Mouse (Mus musculus) lung, embryonic 15.5 days (tissue): ENCODE measurements around the gene Tti1. TPM values are rescaled to one million over a fixed set of nuclear protein-coding genes. Genes with fewer than 3 reads are reported as not detected.
A peak's percentile ranks its signal among the peaks of the same experiment; 100 is the strongest.

ENCODE experiments used
- ATAC-seq: fragments of 200-750 bp; cut with Nextera tagmentation; 2 replicates; pipeline ENCODE4 v1.8.0; 2017; ENCODE audit warnings: moderate number of reproducible peaks, borderline replicate concordance; ENCODE audit not compliant: low FRiP score, low TSS enrichment; ENCODE audit errors: extremely low read depth
- H3K27ac ChIP-seq: fragments of 300-500 bp; sonication (generic); 2 replicates; pipeline ENCODE4 v1.5.1; 2015; ENCODE audit warnings: moderate library complexity, mild to moderate bottlenecking, inconsistent platforms
- H3K27me3 ChIP-seq: fragments of 300-500 bp; sonication (generic); 2 replicates; pipeline ENCODE4 v1.6.1; 2015; ENCODE audit warnings: inconsistent platforms
- H3K36me3 ChIP-seq: fragments of 300-500 bp; sonication (generic); 2 replicates; pipeline ENCODE4 v1.6.1; 2015; ENCODE audit warnings: inconsistent platforms
- H3K4me1 ChIP-seq: fragments of 300-500 bp; sonication (generic); 2 replicates; pipeline ENCODE4 v1.6.1; 2015; ENCODE audit warnings: inconsistent platforms
- H3K4me2 ChIP-seq: fragments of 300-500 bp; sonication (generic); 2 replicates; pipeline ENCODE4 v1.6.1; 2015; ENCODE audit warnings: inconsistent platforms, mild to moderate bottlenecking, moderate library complexity
- H3K4me3 ChIP-seq: fragments of 300-500 bp; sonication (generic); 2 replicates; pipeline ENCODE4 v1.5.1; 2015; ENCODE audit warnings: mild to moderate bottlenecking, inconsistent platforms
- H3K9ac ChIP-seq: fragments of 300-500 bp; sonication (generic); 2 replicates; pipeline ENCODE4 v1.6.1; 2015; ENCODE audit warnings: inconsistent platforms
- H3K9me3 ChIP-seq: fragments of 300-500 bp; sonication (generic); 2 replicates; pipeline ENCODE4 v1.6.1; 2016; ENCODE audit warnings: inconsistent platforms
- WGBS: fragments of 180-500 bp; shearing (Covaris S2); methylation state at CpG from one replicate; pipeline ENCODE4 v1.1.7; 2015; 5-methylcytosine and 5-hydroxymethylcytosine counted together
- polyA plus RNA-seq: library from polyadenylated mRNA; unstranded; fragments of >200 nt; fragmentation: Nextera tagmentation; extraction: Ambion mirVana; gene quantifications from 2 replicates; pipeline ENCODE4 v1.2.1, GENCODE M21; 2015

Gene Tti1
- 25.5 and 25.9 TPM in 2 replicates for polyA plus RNA-seq

DNA sequence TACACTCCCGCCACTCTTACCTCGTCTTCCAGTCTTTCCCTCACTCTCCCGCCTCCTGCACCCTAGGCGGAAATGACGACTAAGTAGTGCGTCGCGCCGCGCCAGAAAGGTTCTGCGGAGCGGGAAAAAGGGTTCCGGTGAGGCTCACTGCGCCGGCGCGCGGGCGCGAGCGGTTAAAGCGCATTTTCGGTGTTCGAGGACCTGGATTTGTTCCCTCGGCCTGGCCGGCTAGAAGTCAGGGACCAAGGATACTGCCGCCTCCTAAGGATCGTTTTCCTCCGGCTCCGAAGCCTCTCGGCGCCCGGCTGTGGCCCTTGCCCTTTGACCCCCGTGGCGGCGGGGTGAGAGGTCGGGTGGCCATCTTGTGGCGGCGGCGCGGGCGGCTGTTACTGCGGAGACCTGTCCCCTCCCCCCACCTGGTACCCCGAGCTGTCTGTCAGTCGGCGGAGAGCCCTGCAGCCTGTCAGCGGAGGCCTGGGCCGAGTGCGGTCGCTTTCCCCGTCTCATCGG is at the start of gene Tti1, which contains the start of gene Rprd1b:
Gene Tti1, minus strand, starts transcription at position 80 of the 510 bp plus-strand sequence.
Gene Rprd1b, plus strand, starts transcription at position 144 of the 510 bp plus-strand sequence.
- peak within 1 kb of the TSS; percentile 74 for H3K4me3 ChIP-seq
- H3K4me2 ChIP-seq, result peak within 1 kb of the TSS; percentile 77
- H3K27me3 ChIP-seq, result no peaks in the 10 kb centered on the region
- ATAC-seq, result peak; percentile 95
- peak within 1 kb of the TSS; percentile 97 for H3K27ac ChIP-seq
- no peaks in the 10 kb centered on the region for H3K9me3 ChIP-seq
- H3K4me1 ChIP-seq, result peaks cover 33% of the 10 kb centered on the region
- no peaks in the 10 kb centered on the region for H3K36me3 ChIP-seq
- WGBS, result under 1% methylated on average over 52 of the region's 52 CpGs
- H3K9ac ChIP-seq, result peak within 1 kb of the TSS; percentile 91

DNA sequence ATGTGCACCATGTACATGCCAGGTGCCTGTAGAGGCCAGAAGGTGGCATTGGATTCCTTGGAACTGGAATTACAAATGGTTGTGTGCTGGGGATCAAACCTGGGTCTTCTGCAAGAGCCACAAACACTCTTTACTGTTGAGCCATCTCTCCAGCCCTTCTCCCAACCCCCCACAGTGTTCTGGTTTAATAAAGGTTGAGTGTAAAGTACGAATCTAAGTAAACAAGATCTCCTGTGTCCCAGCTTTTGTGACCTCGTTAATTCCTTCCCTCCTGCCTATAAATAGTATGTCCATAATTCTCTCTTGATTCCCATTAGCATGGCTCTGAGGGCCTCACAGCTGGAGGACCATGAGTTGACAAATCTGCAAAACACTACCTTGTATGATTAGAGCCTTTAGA is 49.7 kb upstream of the Tti1 start:
- Histone ChIP-seq H3K9me3 (no peaks in the 10 kb centered on the region), H3K9ac (no peak overlapping the region), H3K4me2 (no peak overlapping the region), H3K4me3 (no peak overlapping the region), H3K4me1 (peaks cover 13% of the 10 kb centered on the region), H3K27me3 (no peaks in the 10 kb centered on the region), H3K36me3 (peaks cover 32% of the 10 kb centered on the region), H3K27ac (no peak overlapping the region)
- ATAC-seq, result no peak
- WGBS, result 56% methylated on average over 2 of the region's 2 CpGs

DNA sequence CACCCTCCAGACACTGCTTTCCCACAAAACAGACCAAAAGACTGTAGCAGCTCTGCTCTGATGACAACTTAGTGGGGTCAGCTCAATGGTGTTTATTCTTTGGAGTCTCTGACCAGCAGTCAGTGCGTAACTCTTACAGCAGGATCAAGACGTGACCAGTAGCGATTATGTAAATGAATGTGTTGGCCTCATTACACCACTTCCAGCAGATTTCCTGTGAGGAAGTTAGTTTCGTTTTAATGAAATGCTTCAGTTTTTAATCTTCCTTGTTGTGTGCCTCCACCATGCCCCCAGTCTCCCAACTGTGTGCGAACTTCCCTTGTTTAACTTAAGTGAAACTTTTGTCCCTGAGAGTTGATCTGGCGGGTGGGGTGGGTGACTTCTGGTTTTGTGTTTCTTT is 48.5 kb upstream of the Tti1 start:
- Histone ChIP-seq H3K4me1 (peaks cover 13% of the 10 kb centered on the region), H3K36me3 (peaks cover 42% of the 10 kb centered on the region), H3K27ac (no peak overlapping the region), H3K4me2 (no peak overlapping the region), H3K9ac (no peak overlapping the region), H3K4me3 (no peak overlapping the region), H3K27me3 (no peaks in the 10 kb centered on the region), H3K9me3 (no peaks in the 10 kb centered on the region)
- no peak for ATAC-seq
- 77% methylated on average over 6 of the region's 6 CpGs for WGBS

DNA sequence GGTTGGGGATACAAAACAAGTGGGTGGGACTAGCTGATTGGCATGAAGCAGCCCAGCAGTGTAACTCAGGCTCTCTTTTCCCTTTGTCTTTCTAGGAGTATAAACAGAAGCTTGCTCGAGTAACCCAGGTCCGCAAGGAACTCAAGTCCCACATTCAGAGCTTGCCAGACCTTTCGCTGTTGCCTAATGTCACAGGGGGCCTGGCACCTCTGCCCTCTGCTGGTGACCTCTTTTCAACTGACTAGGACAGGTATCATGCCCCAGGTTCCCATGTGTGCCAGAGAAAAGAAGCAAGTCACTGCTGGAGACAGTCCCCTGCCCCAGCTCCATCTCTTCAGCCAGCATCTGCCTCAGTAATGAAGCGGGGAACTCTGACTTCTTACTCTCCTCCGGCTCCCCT is 46.6 kb upstream of the Tti1 start:
- H3K9me3 ChIP-seq, result no peaks in the 10 kb centered on the region
- H3K4me2 ChIP-seq, result no peak overlapping the region
- peaks cover 54% of the 10 kb centered on the region for H3K36me3 ChIP-seq
- ATAC-seq, result no peak
- 83% methylated on average over 5 of the region's 5 CpGs for WGBS
- H3K4me1 ChIP-seq, result peaks cover 3% of the 10 kb centered on the region; the same call in 1 of the 2 replicates
- H3K4me3 ChIP-seq, result no peak overlapping the region
- no peak overlapping the region for H3K27ac ChIP-seq
- H3K9ac ChIP-seq, result no peak overlapping the region
- no peaks in the 10 kb centered on the region for H3K27me3 ChIP-seq

DNA sequence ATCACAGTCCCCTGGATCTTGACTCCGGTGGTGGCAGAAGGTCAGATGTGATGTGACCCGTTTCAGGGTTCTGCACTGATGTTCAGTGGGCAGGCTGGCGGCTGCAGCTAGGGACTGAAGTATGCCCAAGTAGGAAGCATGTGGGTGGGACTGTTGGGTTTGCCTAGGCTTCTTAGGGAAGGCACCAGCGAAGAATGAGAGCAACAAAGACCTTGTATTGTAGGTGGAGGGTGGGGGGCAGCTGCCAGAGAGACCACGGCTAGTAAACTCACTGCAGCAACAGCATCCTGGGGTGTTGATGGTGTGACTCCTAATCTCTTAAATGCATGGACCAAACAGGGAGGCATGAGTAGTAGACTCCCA is 43.4 kb upstream of the Tti1 start:
- H3K27me3 ChIP-seq, result no peaks in the 10 kb centered on the region
- no peak overlapping the region for H3K9ac ChIP-seq
- H3K27ac ChIP-seq, result no peak overlapping the region
- no peak for ATAC-seq
- H3K4me3 ChIP-seq, result no peak overlapping the region
- H3K4me2 ChIP-seq, result no peak overlapping the region
- H3K36me3 ChIP-seq, result peaks cover 50% of the 10 kb centered on the region
- no peaks in the 10 kb centered on the region for H3K4me1 ChIP-seq
- no peaks in the 10 kb centered on the region for H3K9me3 ChIP-seq
- 73% methylated on average over 5 of the region's 5 CpGs for WGBS

DNA sequence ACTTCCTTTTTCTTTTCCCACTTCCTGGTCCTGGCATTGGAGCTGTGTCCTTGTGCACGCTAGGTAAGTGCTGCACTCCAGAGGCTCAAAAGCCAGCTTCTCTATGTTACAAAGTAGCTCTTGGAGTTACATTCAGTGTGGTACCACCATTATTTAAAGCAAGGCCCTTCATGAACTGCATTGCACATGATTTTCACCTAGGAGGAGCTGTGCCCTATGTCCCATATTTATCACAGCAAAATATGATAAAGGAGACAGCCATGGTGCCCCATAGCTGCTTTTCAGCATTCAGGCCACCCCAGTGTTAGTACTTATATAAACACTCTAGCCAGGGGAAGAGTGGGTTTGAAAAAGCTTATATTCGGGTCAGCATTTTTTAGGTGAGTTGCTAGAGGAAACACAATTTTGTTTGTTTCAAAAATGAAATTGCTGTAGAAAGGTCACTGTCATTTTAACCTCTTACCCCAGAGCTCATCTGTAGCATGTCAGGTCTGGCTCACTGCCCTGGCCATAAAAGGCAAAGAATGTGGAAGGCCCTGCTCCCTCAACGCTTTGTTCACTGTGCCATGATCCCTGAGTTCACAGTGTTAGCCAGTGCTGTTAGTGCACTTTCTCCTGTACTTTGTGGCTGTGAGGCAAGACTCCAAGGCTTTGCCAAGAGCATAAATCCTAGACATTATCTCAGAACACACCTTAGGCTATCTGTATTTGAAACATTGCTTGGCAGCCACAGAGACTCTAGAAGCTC is 42.8 kb upstream of the Tti1 start:
- WGBS, result 65% methylated on average over 3 of the region's 3 CpGs
- Histone ChIP-seq H3K9ac (no peak overlapping the region), H3K4me3 (no peak overlapping the region), H3K27ac (no peak overlapping the region), H3K36me3 (peaks cover 45% of the 10 kb centered on the region), H3K27me3 (no peaks in the 10 kb centered on the region), H3K4me1 (no peaks in the 10 kb centered on the region), H3K4me2 (no peak overlapping the region), H3K9me3 (no peaks in the 10 kb centered on the region)
- no peak for ATAC-seq

DNA sequence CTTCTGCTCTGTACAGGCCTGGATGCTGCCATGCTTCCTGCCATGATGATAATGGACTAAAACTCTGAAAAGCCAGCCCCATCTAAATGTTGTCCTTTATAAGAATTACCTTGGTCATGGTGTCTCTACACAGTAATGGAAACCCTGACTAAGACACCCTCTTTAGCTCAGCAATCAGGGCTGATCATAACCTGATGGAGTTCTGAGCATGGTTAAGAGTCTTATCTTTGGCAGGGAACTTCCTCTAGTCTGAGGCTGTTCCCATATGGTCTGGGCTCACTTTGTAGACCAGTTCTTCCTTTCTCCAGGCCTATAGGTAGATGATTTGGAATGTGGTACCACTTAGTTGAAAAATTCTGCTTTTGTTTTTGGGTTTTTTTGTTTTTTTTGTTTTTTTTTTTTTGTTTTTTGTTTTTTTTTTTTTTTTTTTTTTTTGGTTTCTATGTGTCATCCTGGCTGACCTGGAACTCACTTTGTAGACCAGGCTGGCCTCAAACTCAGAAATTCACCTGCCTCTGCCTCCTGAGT is 40.3 kb upstream of the Tti1 start:
- Histone ChIP-seq H3K4me3 (no peak overlapping the region), H3K36me3 (peaks cover 29% of the 10 kb centered on the region), H3K4me1 (no peaks in the 10 kb centered on the region), H3K27ac (no peak overlapping the region), H3K9ac (no peak overlapping the region), H3K27me3 (no peaks in the 10 kb centered on the region), H3K4me2 (no peak overlapping the region), H3K9me3 (no peaks in the 10 kb centered on the region)
- no peak for ATAC-seq

DNA sequence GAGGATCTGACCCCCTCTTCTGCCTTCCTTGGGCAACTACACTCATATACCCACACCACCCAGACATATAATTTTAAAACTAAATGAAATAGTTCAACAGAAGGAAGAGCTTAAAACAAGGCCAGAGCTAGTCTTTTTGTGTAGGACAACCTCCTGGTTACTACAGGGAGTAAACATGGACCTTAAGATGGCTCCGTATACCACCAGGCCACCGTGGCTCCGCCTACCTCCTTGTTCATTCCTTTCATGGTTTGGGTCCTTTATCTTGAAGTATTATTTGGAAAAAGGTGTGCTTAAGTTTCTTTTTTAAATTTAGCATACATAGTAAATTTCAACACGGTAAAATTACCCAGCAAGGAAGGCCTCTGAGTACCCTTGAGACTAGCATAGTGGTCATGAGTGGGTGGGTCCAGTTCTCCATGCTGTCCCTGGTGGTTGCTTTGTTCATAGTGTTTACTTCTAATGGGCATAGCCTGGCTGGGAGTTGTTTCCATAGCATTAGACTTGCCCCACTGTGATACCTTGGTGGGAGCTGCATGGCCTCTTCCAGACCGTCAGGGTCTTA is 39.1 kb upstream of the Tti1 start:
- Histone ChIP-seq H3K9me3 (no peaks in the 10 kb centered on the region), H3K4me2 (no peak overlapping the region), H3K27me3 (no peaks in the 10 kb centered on the region), H3K4me3 (no peak overlapping the region), H3K36me3 (peaks cover 29% of the 10 kb centered on the region), H3K27ac (0 out of 2 replicates have a peak overlapping the region, but pooled peaks have one; percentile 4), H3K9ac (no peak overlapping the region), H3K4me1 (no peaks in the 10 kb centered on the region)
- ATAC-seq, result no peak
- WGBS, result 82% methylated on average over 5 of the region's 5 CpGs

DNA sequence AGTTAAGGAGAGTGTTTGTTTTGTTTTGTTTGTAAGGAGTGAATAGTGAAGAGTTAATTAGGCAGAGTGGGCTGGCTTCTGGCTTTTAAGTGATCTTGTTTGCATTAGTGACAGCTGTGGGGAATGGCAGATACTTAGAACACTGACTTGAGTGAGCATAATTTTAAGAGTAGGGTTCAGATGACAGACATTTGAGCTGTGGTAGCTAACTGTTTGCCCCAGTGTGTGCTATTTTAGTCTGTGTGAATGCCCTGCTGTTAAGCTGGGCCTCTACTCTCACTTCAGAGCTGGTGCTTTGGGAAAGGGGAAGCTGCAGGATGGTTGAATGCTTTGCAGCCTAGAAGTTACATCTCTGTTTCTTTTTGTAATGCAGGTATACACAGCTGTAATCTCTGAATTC is 38.2 kb upstream of the Tti1 start:
- no peak overlapping the region for H3K4me2 ChIP-seq
- H3K27ac ChIP-seq, result no peak overlapping the region
- no peaks in the 10 kb centered on the region for H3K27me3 ChIP-seq
- peaks cover 23% of the 10 kb centered on the region for H3K36me3 ChIP-seq
- no peak overlapping the region for H3K9ac ChIP-seq
- ATAC-seq, result no peak
- no peak overlapping the region for H3K4me3 ChIP-seq
- H3K9me3 ChIP-seq, result no peaks in the 10 kb centered on the region
- H3K4me1 ChIP-seq, result no peaks in the 10 kb centered on the region

DNA sequence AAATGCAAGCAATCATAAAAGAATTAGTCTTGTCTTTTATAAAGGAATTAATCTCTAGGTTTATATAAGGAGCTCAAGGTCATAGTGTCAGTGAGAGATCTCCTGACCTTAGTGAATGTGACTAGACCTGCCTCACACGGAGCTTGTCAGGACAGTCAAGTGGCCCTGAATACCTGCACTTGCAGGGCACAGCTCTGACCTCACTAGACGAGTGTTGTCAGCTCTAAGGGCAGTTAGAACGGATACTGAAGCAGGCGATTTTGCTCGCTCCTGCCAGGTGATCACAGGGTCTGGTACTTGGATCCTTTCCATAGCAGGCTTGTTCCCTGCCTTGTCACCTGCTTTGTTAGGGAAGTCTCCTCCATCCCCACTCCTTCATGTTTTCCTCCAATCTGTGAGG is 36.8 kb upstream of the Tti1 start:
- no peak overlapping the region for H3K9ac ChIP-seq
- 53% methylated on average over 5 of the region's 5 CpGs for WGBS
- 0 out of 2 replicates have a peak, but pooled peaks have one; percentile 39 for ATAC-seq
- H3K4me1 ChIP-seq, result no peaks in the 10 kb centered on the region
- no peak overlapping the region for H3K27ac ChIP-seq
- H3K4me2 ChIP-seq, result no peak overlapping the region
- H3K36me3 ChIP-seq, result peaks cover 28% of the 10 kb centered on the region
- H3K4me3 ChIP-seq, result no peak overlapping the region
- H3K9me3 ChIP-seq, result no peaks in the 10 kb centered on the region
- no peaks in the 10 kb centered on the region for H3K27me3 ChIP-seq

DNA sequence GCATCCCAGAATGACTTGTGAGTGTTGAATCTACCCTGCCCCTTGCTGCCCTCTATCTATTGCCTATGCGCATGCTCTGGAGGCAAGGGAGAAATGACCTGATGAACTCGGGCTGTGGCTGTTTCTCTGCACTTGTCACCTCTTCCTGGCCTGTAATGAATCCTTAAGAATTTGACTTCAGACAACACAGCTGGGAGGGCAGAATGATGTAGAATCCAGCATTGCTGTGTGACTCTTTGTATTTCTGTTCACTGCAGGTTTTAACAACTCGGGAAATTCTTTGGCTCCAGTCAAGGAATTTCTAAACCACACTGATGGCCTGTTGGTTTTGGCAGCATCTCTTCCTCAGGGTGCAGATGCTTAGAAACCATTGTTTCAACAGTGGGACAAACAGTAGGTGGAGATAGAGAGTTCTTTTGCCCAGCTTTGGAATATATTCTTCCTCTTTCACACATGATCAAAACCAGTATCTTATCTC is 36.4 kb upstream of the Tti1 start:
- Histone ChIP-seq H3K27me3 (no peaks in the 10 kb centered on the region), H3K4me2 (no peak overlapping the region), H3K9ac (no peak overlapping the region), H3K9me3 (no peaks in the 10 kb centered on the region), H3K36me3 (peaks cover 30% of the 10 kb centered on the region), H3K27ac (no peak overlapping the region), H3K4me3 (no peak overlapping the region), H3K4me1 (no peaks in the 10 kb centered on the region)
- peak; percentile 23; the same call in 1 of the 2 replicates for ATAC-seq
- WGBS, result 21% methylated on average over 3 of the region's 3 CpGs

DNA sequence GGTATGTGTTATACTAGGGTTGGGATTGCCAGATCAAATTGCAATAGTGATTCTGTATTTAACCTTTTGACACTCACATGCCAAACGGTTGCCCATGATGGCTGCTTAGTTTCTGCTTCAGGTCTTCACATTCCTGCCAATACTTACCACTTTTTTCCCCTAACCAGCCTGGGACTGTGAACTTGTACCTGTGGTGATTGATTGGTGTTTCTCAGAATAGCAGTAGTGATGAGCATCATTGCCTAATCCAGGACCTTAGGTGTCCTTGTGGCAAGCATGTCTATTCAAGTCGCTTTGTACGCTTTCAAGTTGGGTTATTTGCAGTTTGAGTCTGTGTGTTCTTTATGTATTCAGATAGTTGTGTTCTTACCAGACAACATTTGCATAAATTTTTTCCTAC is 34.8 kb upstream of the Tti1 start:
- 0 out of 2 replicates have a peak, but pooled peaks cover 4% of the 10 kb centered on the region for H3K4me1 ChIP-seq
- no peak overlapping the region for H3K4me2 ChIP-seq
- ATAC-seq, result no peak
- no peaks in the 10 kb centered on the region for H3K9me3 ChIP-seq
- 84% methylated on average over 3 of the region's 3 CpGs for WGBS
- no peak overlapping the region for H3K4me3 ChIP-seq
- H3K36me3 ChIP-seq, result peaks cover 40% of the 10 kb centered on the region
- H3K27ac ChIP-seq, result no peak overlapping the region
- no peak overlapping the region for H3K9ac ChIP-seq
- H3K27me3 ChIP-seq, result no peaks in the 10 kb centered on the region
